Mouse (Mus musculus) left cerebral cortex, adult 18-20 months (tissue): ENCODE measurements around the gene Trio. TPM values are rescaled to one million over a fixed set of nuclear protein-coding genes. Genes with fewer than 3 reads are reported as not detected.

Source experiments
- DNase-seq, 2 experiments: peaks; one replicate each; pipeline ENCODE4 v3.0.0; 2021 to 2022; ENCODE audit warnings: low spot score in 2 of 2, mixed read lengths in 1 of 2
- total RNA-seq, 2 experiments: library from RNA; stranded (reverse); gene quantifications; 2 replicates each; pipeline ENCODE4 v1.2.3; 2021

The Trio gene
- total RNA-seq, 2 experiments from 2014 or later = 207 to 235 TPM

DNA sequence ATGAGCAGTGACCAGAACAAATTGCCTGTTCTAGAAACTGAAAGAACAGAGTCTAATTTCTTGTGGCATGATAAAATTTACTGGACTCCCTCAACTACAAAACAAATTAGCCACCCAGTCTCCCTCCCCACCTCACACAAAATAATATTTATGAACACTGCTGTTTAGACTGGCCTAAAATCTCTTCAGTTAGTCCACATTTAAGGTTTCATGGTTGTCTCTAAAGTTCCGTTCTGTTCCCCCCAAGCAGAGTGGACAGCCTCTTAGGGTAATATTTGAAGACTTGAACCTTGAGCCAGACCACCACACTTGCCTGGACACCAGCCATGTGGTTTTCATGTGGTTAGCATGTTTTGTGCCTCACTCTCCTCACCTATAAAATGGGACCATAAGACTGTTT, 342.4 kb downstream of the Trio start:
- DNase-seq = no peak

DNA sequence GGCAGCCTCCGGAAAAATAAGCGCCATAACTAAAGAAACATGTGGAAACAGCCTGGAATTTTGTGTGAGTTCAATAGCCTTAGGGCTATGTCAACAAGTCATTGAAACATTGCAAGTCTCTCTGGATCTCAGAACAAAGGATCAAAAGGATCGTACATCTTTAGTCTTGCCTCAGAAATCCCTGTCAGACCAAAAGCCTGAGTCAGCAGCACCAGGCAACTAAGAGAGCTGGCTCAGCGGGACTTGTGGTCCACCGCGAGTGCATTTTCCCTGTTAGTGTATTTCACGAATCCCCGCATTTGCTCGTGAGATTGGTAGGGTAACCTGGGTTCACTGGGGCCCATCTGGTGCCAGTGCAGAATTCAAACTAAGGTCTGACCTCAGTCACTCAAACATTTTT, 343.0 kb downstream of the Trio start:
- no peak for DNase-seq

DNA sequence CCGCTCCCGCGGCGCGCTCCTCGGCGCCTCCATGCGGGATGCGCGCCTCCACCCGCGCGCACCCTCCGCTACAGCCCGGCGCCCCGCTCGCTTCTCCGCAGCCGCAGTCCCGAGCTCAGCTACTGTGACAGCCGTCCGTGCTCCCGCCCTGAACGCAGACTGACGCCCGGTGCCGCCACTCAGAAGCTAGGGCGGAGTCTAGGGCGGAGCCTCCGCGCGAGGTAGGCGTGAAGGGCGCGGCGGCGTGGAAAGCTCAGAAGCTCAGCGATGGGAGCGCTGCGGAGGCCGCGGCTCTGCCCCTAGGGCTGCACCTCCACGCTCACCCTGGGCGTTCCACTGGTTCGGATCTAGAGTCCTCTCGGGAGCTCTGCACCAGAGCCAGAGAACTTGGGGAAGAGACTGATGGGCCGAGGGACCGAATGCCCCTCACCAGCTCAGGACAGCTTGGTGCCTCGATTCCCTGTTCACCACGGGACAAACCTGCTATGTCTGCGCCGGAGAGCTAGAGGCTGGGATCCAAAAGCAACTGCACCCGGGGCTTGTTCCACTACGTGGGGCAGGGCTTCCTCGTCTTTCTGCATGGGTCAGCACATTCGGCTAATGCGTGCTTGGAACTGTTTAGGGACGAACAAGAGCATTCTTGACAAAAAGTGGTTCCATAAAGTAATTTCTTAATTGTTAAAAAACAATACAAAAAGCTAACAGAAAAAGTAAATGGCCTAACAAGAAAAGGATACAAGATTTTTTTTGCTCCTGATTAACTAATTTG, 344.0 kb downstream of the Trio start, which contains the start of gene Otulinl:
Gene Otulinl (minus strand): TSS at position 161 of the 769 bp plus-strand sequence.
- peak; percentile 97 to 98 for DNase-seq

DNA sequence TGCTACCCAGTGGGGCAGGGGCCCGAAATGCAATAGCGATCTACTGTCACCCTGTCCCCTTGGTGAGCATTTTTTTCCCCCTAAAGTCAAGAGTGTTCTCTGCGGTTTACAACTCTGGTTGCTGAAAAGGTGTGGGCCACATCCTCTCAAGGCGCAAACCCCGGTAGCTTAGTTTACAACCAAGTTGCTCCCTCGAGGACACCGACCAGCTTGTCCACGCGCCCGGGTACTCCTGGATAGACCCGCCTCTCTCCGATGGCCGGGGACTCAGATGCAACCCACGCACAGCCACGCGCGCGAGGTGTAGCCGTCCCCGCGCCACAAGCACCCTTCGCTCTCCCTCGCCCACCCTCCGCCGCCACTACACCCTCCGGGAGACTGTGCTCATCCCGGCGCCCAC, 344.7 kb downstream of the Trio start:
- no peak for DNase-seq

Other genes with a start within 250 kb of the Trio start
- 1 to 10 TPM; 2.6 to 3.0 TPM for gene Dnah5, start 177.9 kb upstream of the Trio start, total RNA-seq